Mouse (Mus musculus) skeletal muscle tissue, adult 2 months (tissue): ENCODE measurements around the gene Dcst2.

Experiments
- DNase-seq: peaks from one replicate; pipeline ENCODE4 v3.0.0-alpha.2; 2012; ENCODE audit warnings: low read depth, low spot score

Gene Dcst2

GRCm38 (mm10) chr3:89364631-89365030 lies 2.9 kb downstream of the Dcst2 start:
- DNase-seq: no peak

GRCm38 (mm10) chr3:89365153-89365485 lies 3.3 kb downstream of the Dcst2 start, which contains the start of gene Dcst1:
Gene Dcst1, minus strand, starts transcription at chr3:89365253.
- DNase-seq: no peak

- no peak for DNase-seq
Observed at GRCm38 (mm10) chr3:89365486-89366414, 4.0 kb downstream of the Dcst2 start.

GRCm38 (mm10) chr3:89367338-89367737 lies 5.6 kb downstream of the Dcst2 start:
- DNase-seq: no peak

- no peak for DNase-seq
Observed at GRCm38 (mm10) chr3:89373581-89374231, 11.9 kb downstream of the Dcst2 start.

GRCm38 (mm10) chr3:89377831-89378230 lies 16.1 kb downstream of the Dcst2 start:
- DNase-seq: no peak

- DNase-seq: peak; percentile 79
Observed at GRCm38 (mm10) chr3:89378394-89379067, 16.8 kb downstream of the Dcst2 start.

- no peak for DNase-seq
Observed at GRCm38 (mm10) chr3:89379388-89380131, 17.8 kb downstream of the Dcst2 start.

- no peak for DNase-seq
Observed at GRCm38 (mm10) chr3:89380291-89380690, 18.5 kb downstream of the Dcst2 start.

GRCm38 (mm10) chr3:89380711-89381110 lies 18.9 kb downstream of the Dcst2 start:
- no peak for DNase-seq

- DNase-seq: no peak
Observed at GRCm38 (mm10) chr3:89381233-89381632, 19.5 kb downstream of the Dcst2 start.

- DNase-seq: no peak
Observed at GRCm38 (mm10) chr3:89382033-89382882, 20.5 kb downstream of the Dcst2 start.

GRCm38 (mm10) chr3:89382950-89383349 lies 21.2 kb downstream of the Dcst2 start:
- DNase-seq: no peak

- DNase-seq: no peak
Observed at GRCm38 (mm10) chr3:89383651-89384255, 22.0 kb downstream of the Dcst2 start.

GRCm38 (mm10) chr3:89384331-89385076 lies 22.7 kb downstream of the Dcst2 start:
- DNase-seq: no peak

- DNase-seq: no peak
Observed at GRCm38 (mm10) chr3:89385451-89385850, 23.7 kb downstream of the Dcst2 start.

- DNase-seq: no peak
Observed at GRCm38 (mm10) chr3:89386438-89387420, 25.0 kb downstream of the Dcst2 start.

- DNase-seq: no peak
Observed at GRCm38 (mm10) chr3:89387632-89388031, 25.9 kb downstream of the Dcst2 start.
